Mouse (Mus musculus) thymus, adult 2 months (tissue): ENCODE measurements around the gene Mrps27. TPM values are rescaled to one million over a fixed set of nuclear protein-coding genes. Genes with fewer than 3 reads are reported as not detected.

Source experiments
- DNase-seq: peaks from one replicate; pipeline ENCODE4 v3.0.0; 2021
- H3K27ac ChIP-seq: fragments of 200-500 bp; 2 replicates; pipeline ENCODE4 v1.5.1; 2012; ENCODE audit warnings: low read length, control low read depth; ENCODE audit not compliant: control insufficient read depth, insufficient read depth
- H3K27me3 ChIP-seq: fragments of 200-500 bp; 2 replicates; pipeline ENCODE4 v1.6.1; 2012; ENCODE audit warnings: mild to moderate bottlenecking, low read length, moderate library complexity, mixed read lengths; ENCODE audit not compliant: control insufficient read depth, insufficient read depth
- H3K36me3 ChIP-seq: fragments of 200-500 bp; 2 replicates; pipeline ENCODE4 v1.6.1; 2012; ENCODE audit warnings: mild to moderate bottlenecking, low read length, moderate library complexity; ENCODE audit not compliant: control insufficient read depth, insufficient read depth
- H3K4me1 ChIP-seq: fragments of 200-500 bp; replicated peaks from 2 replicates; pipeline ENCODE4 v1.6.1; 2012; ENCODE audit warnings: low read length; ENCODE audit not compliant: control insufficient read depth, insufficient read depth
- H3K4me3 ChIP-seq: fragments of 200-500 bp; 2 replicates; pipeline ENCODE4 v1.5.1; 2012; ENCODE audit warnings: mild to moderate bottlenecking, low read length, control low read depth, moderate library complexity; ENCODE audit not compliant: control insufficient read depth, insufficient read depth
- CTCF ChIP-seq: fragments of 200-500 bp; IDR thresholded peaks from 2 replicates; pipeline ENCODE4 v1.5.1; 2012; ENCODE audit warnings: mild to moderate bottlenecking, control low read depth, low read length, moderate library complexity, borderline replicate concordance; ENCODE audit not compliant: control insufficient read depth, poor library complexity, insufficient read depth; ENCODE audit errors: extremely low read depth
- POLR2A ChIP-seq: fragments of 200-500 bp; IDR thresholded peaks from 2 replicates; pipeline ENCODE4 v1.6.1; 2012; ENCODE audit warnings: mild to moderate bottlenecking, low read length, control low read depth, moderate library complexity; ENCODE audit not compliant: control insufficient read depth, poor library complexity, insufficient read depth; ENCODE audit errors: extremely low read depth
- WGBS: fragments of 180-500 bp; shearing (Covaris S2); methylation state at CpG from one replicate; pipeline ENCODE4 v1.1.7; 2018; 5-methylcytosine and 5-hydroxymethylcytosine counted together
- polyA plus RNA-seq: library from polyadenylated mRNA; depleted of rRNA; stranded (reverse); fragments of >200 nt; gene quantifications from 2 replicates; pipeline ENCODE4 v1.2.3, GENCODE M21; 2012; rRNA removed

Gene Mrps27
- polyA plus RNA-seq, 1 experiment, result 12.7 TPM

DNA sequence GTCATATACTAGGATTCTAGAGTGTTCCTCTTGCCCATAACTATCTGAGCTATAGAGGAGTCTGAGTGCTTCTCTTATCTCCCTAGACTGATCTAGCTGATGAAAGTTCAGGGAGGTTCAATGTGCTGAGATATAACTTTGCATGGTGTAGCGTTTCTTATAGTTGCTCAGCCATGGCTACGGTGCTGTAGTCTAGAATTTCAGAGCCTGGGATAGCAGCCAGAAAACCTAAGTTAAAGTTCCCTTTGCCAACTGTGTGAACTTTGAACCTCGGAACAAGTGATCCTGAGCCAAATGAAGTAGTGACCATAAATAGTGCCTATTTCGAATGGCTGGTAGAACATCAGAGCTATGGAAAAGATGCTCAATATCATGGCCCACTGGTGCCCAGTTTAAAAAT is 115.0 kb downstream of the Mrps27 start:
- Histone ChIP-seq H3K36me3 (no peaks in the 10 kb centered on the region), H3K27me3 (no peaks in the 10 kb centered on the region), H3K27ac (no peak overlapping the region), H3K4me3 (no peak overlapping the region), H3K4me1 (no peaks in the 10 kb centered on the region)
- no peak for DNase-seq
- TF ChIP-seq CTCF, result no peak
- TF ChIP-seq POLR2A, result no peak
- WGBS, result 91% methylated on average over 4 of the region's 4 CpGs

DNA sequence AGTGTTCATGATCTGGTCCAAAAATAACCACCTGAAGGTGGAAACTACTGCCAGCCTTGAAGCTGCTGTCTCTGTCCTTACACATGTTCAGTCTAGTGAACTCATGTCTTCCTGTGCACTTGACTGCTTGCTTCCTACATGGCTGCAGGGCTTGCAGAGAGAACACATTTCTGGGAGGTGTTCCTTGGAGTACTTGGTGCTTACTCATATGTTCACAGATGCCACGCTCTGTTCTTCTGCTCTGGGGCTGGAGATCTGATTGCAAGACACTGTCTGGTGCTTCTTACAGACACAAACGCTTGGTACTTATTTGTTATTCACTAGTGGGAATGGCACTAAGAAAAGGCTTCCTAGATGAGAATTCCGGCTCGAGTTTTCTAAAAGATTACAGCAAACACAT is 117.3 kb downstream of the Mrps27 start:
- Histone ChIP-seq H3K4me1 (no peaks in the 10 kb centered on the region), H3K4me3 (no peak overlapping the region), H3K27ac (no peak overlapping the region), H3K27me3 (no peaks in the 10 kb centered on the region), H3K36me3 (no peaks in the 10 kb centered on the region)
- DNase-seq, result no peak
- 94% methylated on average over 4 of the region's 4 CpGs for WGBS
- TF ChIP-seq CTCF, result no peak
- TF ChIP-seq POLR2A, result no peak

- WGBS, result 92% methylated on average over 4 of the region's 4 CpGs
- H3K27ac ChIP-seq, result no peak overlapping the region
- no peak for DNase-seq
- TF ChIP-seq CTCF, result no peak
- no peak for TF ChIP-seq POLR2A
- H3K4me3 ChIP-seq, result no peak overlapping the region
- H3K4me1 ChIP-seq, result no peaks in the 10 kb centered on the region
- H3K27me3 ChIP-seq, result no peaks in the 10 kb centered on the region
- no peaks in the 10 kb centered on the region for H3K36me3 ChIP-seq
Measured at GRCm38 (mm10) chr13:99464551-99464950, 120.0 kb downstream of the Mrps27 start.

Other genes starting within 250 kb of the Mrps27 start
- gene Zfp366, start 160.0 kb upstream of the Mrps27 start, polyA plus RNA-seq, result 4.1 and 5.9 TPM in 2 replicates
- gene Ptcd2, start 81 bp upstream of the Mrps27 start, polyA plus RNA-seq, result 19.2 and 20.6 TPM in 2 replicates
- gene Map1b, start 171.8 kb downstream of the Mrps27 start, polyA plus RNA-seq, result 0.92 and 1.1 TPM in 2 replicates